Mouse (Mus musculus): ENCODE measurements at regions not wholly inside any gene's neighbourhood (a gene's known extent, or its start where the extent isn't known, plus 50 kb on each side); places are given as distances from the start of the nearest gene placed in this dataset.

GRCm38 (mm10) chr2:147979001-147979400 lies 67.8 kb downstream of the Foxa2 start:
- TF ChIP-seq CTCF (IDR thresholded peaks at IDR 0.05; ENCODE audit: extremely low read depth, insufficient read length, insufficient replicate concordance, low read depth, low read length) (no peak), POLR2A (IDR thresholded peaks at IDR 0.05; ENCODE audit: low read depth, low read length) (no peak)
